13 mouse cellular contexts compared by ENCODE assay signal in genomic region chr10:9672751-9673150, GRCm38 (mm10). TPM values are rescaled to one million over a fixed set of nuclear protein-coding genes. Genes with fewer than 3 reads are reported as not detected.
DNase-seq lines count a peak whose midpoint lies in the region; ATAC-seq lines count a peak whose summit lies in the region.
"Had no signal": no experiment of that assay in that cellular context is flagged by ENCODE, and none has a peak within 500 bp of the region (broad histone marks: within the 10 kb centered on the region; RNA-seq: fewer than 3 reads in every experiment).

No protein-coding gene starts in this region.

- peaks cover 25% of the 10 kb centered on the region for H3K4me1 ChIP-seq in lung, embryonic 15.5 days
- H3K4me1 ChIP-seq in forebrain, embryonic 14.5 days (ENCODE audit: control insufficient read depth, insufficient read depth, low read length) = 0 out of 2 replicates have a peak, but pooled peaks cover 5% of the 10 kb centered on the region
- H3K4me1 ChIP-seq in limb, embryonic 15.5 days = peaks cover 22% of the 10 kb centered on the region
- 0 out of 2 replicates have a peak, but pooled peaks cover 6% of the 10 kb centered on the region for H3K4me1 ChIP-seq in stomach, embryonic 15.5 days
- 0 out of 2 replicates have a peak, but pooled peaks cover 13% of the 10 kb centered on the region for H3K4me1 ChIP-seq in kidney, embryonic 14.5 days (ENCODE audit: control insufficient read depth, insufficient read depth, low read length)

- 87% methylated on average over 5 of the region's 5 CpGs for WGBS in lung, embryonic 15.5 days
- WGBS in forebrain, embryonic 14.5 days = 90% methylated on average over 5 of the region's 5 CpGs
- 85% methylated on average over 5 of the region's 5 CpGs for WGBS in limb, embryonic 15.5 days
- WGBS in stomach, embryonic 15.5 days = 85% methylated on average over 5 of the region's 5 CpGs
- 87% methylated on average over 5 of the region's 5 CpGs for WGBS in kidney, embryonic 14.5 days

- no peak for ATAC-seq in lung, embryonic 15.5 days (ENCODE audit: borderline replicate concordance, extremely low read depth, low FRiP score, low TSS enrichment)
- no peak for ATAC-seq in forebrain, embryonic 14.5 days
- no peak for ATAC-seq in limb, embryonic 15.5 days (ENCODE audit: insufficient number of reproducible peaks, low FRiP score, low TSS enrichment, low read depth)
- no peak for ATAC-seq in stomach, embryonic 15.5 days (ENCODE audit: insufficient read depth, low FRiP score, low read depth)
- ATAC-seq in kidney, embryonic 14.5 days (ENCODE audit: low FRiP score, low TSS enrichment) = no peak

- no peak overlapping the region for H3K27ac ChIP-seq in lung, embryonic 15.5 days
- no peak overlapping the region for H3K27ac ChIP-seq in forebrain, embryonic 14.5 days (ENCODE audit: low read depth, low read length)
- H3K27ac ChIP-seq in limb, embryonic 15.5 days = no peak overlapping the region
- H3K27ac ChIP-seq in stomach, embryonic 15.5 days = no peak overlapping the region
- H3K27ac ChIP-seq in kidney, embryonic 14.5 days (ENCODE audit: low read depth, low read length) = no peak overlapping the region

- H3K4me2 ChIP-seq in lung, embryonic 15.5 days = peak overlapping the region; percentile 96
- peak overlapping the region; percentile 95 for H3K4me2 ChIP-seq in forebrain, embryonic 14.5 days (ENCODE audit: low read length)
- H3K4me2 ChIP-seq in limb, embryonic 15.5 days = peak overlapping the region; percentile 95
- peak overlapping the region; percentile 96; the same call in 1 of the 2 replicates for H3K4me2 ChIP-seq in stomach, embryonic 15.5 days
- H3K4me2 ChIP-seq in kidney, embryonic 14.5 days (replicated peaks; ENCODE audit: low read depth, low read length) = no peak overlapping the region

- DNase-seq in lung, postnatal 36 days = no peak
- DNase-seq in forebrain, embryonic 14.5 days (ENCODE audit: low spot score) = no peak
- DNase-seq in adrenal gland, postnatal 10 days = no peak
- DNase-seq in frontal cortex, postnatal 25 days (ENCODE audit: low spot score in 2 of 2) = no peak
- DNase-seq: cerebellum, adult 9-11 months; heart, postnatal 4 days; kidney, postnatal 4 days; right cerebral cortex, postnatal 14 days had no signal

- H3K27me3 ChIP-seq in lung, embryonic 15.5 days = no peaks in the 10 kb centered on the region
- peaks cover 9% of the 10 kb centered on the region for H3K27me3 ChIP-seq in forebrain, embryonic 14.5 days (replicated peaks; ENCODE audit: control insufficient read depth, insufficient read depth, low read length)
- H3K27me3 ChIP-seq in limb, embryonic 15.5 days = no peaks in the 10 kb centered on the region; the same call in 1 of the 2 replicates
- H3K27me3 ChIP-seq in stomach, embryonic 15.5 days (replicated peaks) = no peaks in the 10 kb centered on the region
- H3K27me3 ChIP-seq in kidney, embryonic 14.5 days (ENCODE audit: control insufficient read depth, insufficient read depth, low read length) = peaks cover 5% of the 10 kb centered on the region; the same call in 1 of the 2 replicates

- H3K9ac ChIP-seq in lung, embryonic 15.5 days = no peak overlapping the region
- no peak overlapping the region for H3K9ac ChIP-seq in forebrain, embryonic 14.5 days (ENCODE audit: low read length)
- H3K9ac ChIP-seq in limb, embryonic 15.5 days = no peak overlapping the region
- H3K9ac ChIP-seq in stomach, embryonic 15.5 days = no peak overlapping the region
- H3K9ac ChIP-seq in kidney, embryonic 14.5 days (ENCODE audit: low read depth, low read length) = no peak overlapping the region

- H3K36me3 ChIP-seq in lung, embryonic 15.5 days = no peaks in the 10 kb centered on the region
- no peaks in the 10 kb centered on the region for H3K36me3 ChIP-seq in forebrain, embryonic 14.5 days (ENCODE audit: control insufficient read depth, insufficient read depth, low read length)
- no peaks in the 10 kb centered on the region for H3K36me3 ChIP-seq in limb, embryonic 15.5 days
- no peaks in the 10 kb centered on the region for H3K36me3 ChIP-seq in stomach, embryonic 15.5 days
- H3K36me3 ChIP-seq in kidney, embryonic 14.5 days (ENCODE audit: control insufficient read depth, insufficient read depth, low read length) = no peaks in the 10 kb centered on the region

- no peaks in the 10 kb centered on the region for H3K9me3 ChIP-seq in lung, embryonic 15.5 days
- no peaks in the 10 kb centered on the region for H3K9me3 ChIP-seq in forebrain, embryonic 14.5 days (replicated peaks; ENCODE audit: control insufficient read depth, low read length)
- no peaks in the 10 kb centered on the region for H3K9me3 ChIP-seq in limb, embryonic 15.5 days
- H3K9me3 ChIP-seq in stomach, embryonic 15.5 days = no peaks in the 10 kb centered on the region
- no peaks in the 10 kb centered on the region for H3K9me3 ChIP-seq in kidney, embryonic 14.5 days (ENCODE audit: control insufficient read depth, low read length)

- H3K4me3 ChIP-seq in lung, embryonic 15.5 days = no peak overlapping the region; the same call in 1 of the 2 replicates
- peak overlapping the region; percentile 62; the same call in 1 of the 2 replicates for H3K4me3 ChIP-seq in forebrain, embryonic 14.5 days (ENCODE audit: low read depth, low read length)
- no peak overlapping the region for H3K4me3 ChIP-seq in limb, embryonic 15.5 days
- H3K4me3 ChIP-seq in stomach, embryonic 15.5 days (replicated peaks) = peak overlapping the region; percentile 76; the same call in 1 of the 2 replicates
- H3K4me3 ChIP-seq in kidney, embryonic 14.5 days (ENCODE audit: low read length) = no peak overlapping the region
- H3K4me3 ChIP-seq: erythroblast, embryonic 14.5 days had no signal

RNA-seq across cellular contexts. Expression of gene Samd5, which starts 2.3 kb away (rescaled TPM):
- polyA plus RNA-seq in lung, embryonic 15.5 days (2015; fragmentation: Nextera tagmentation; extraction: Ambion mirVana) = 9.1 and 9.5 TPM in 2 replicates
- 2.5 and 3.8 TPM in 2 replicates for polyA plus RNA-seq in forebrain, embryonic 14.5 days (2014; fragmentation: Nextera tagmentation; extraction: Ambion mirVana)
- polyA plus RNA-seq in limb, embryonic 15.5 days (2015; fragmentation: Nextera tagmentation; extraction: Ambion mirVana) = 8.9 and 9.1 TPM in 2 replicates
- 8.1 and 8.4 TPM in 2 replicates for polyA plus RNA-seq in stomach, embryonic 15.5 days (2015; fragmentation: Nextera tagmentation; extraction: Ambion mirVana)
- polyA plus RNA-seq in kidney, embryonic 14.5 days (2014; fragmentation: Nextera tagmentation; extraction: Ambion mirVana) = 6.2 and 6.8 TPM in 2 replicates
- total RNA-seq in adrenal gland, postnatal 10 days (2021) = 1 to 10 TPM; 5.3 to 6.8 TPM
- polyA plus RNA-seq: erythroblast, embryonic 14.5 days had no signal

Comparison
In these comparisons a context has a peak if more than half of its experiments do, and no peak if none do; other contexts are left out.
1. H3K4me3 ChIP-seq: peak in forebrain, embryonic 14.5 days (single experiment) and stomach, embryonic 15.5 days (single experiment); none in lung, embryonic 15.5 days (single experiment), limb, embryonic 15.5 days (single experiment) and kidney, embryonic 14.5 days (single experiment).